Mouse (Mus musculus): ENCODE data around the gene Srek1.

The Srek1 gene

DNA sequence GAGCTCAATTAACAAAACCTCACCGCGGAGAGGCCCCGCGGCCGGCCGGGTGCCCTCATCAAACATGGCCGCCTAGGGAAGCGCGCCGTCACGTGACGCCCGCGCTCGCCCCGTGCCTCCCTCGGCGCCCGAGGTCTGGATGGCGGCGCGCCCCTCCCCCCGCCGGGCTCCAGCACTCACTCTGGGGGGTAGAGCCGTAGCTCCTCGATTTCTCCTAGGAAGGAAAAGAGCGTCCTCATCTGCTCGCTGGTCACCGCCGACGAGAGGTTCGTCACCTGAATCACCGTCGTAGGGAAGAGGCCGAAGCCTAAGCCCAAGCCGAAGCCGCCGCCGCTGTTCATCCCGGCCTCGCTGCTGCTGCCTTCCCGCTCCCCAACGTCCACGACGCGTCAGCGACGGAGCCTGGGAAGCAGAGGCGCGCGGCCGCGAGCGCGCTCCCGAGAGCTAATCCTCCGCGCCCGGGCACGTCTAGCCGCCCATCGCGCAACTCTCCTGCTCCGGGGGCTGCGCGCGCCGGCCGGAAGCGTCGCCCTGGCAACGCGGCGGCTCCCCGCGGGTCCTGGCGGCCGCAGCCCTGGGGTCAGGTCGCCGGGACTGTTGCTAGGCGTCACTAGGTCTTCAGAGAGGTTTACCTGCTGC is at the start of gene Srek1:
TSS of gene Srek1 (minus strand) at position 490 of the 639 bp plus-strand sequence.
- DNase-seq (ENCODE audit: low spot score in 2 of 2), result peak; percentile 87 to 94

DNA sequence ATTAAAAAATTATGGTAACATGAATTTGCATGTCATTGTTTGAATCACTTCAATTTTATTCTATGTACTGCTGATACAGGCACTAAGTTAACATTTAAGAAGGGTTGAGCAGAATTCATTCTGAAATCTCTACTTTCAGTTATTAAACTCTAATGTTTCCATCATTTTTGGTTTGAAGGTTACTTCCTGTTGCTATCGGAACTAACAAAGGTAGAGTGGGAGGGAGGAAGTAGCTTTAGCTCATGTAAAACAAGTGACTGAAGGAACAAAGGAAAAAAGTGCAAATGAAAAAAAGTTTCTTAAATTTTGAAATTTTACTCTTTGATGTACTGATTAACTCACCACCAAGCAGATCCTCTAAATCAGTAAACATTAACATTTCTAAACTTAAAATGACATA is 47.9 kb upstream of the Srek1 start:
- no peak for DNase-seq (ENCODE audit: low spot score in 2 of 2)

DNA sequence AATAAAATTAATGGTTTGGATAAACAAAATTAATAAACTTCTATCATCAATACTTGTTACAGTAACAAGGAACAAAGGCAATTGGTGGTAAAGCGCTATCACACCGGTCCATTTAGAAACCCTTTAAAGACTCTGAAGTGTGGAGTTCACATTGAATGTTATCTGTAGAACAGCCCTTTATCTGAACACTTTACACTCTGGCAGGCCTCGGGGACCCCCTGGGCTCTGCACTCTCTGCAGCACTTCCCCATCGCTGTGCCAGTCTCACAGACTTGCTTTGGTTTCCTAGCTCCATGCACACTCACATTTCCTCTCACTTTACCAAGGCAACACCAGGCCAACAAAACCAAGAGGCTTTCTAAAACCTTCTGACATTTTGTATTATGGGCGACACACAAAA is 45.0 kb upstream of the Srek1 start:
- DNase-seq (ENCODE audit: low spot score in 2 of 2), result no peak

- DNase-seq (ENCODE audit: low spot score in 2 of 2), result no peak
Measured at GRCm38 (mm10) chr13:103817935-103818334, 43.5 kb upstream of the Srek1 start.

DNA sequence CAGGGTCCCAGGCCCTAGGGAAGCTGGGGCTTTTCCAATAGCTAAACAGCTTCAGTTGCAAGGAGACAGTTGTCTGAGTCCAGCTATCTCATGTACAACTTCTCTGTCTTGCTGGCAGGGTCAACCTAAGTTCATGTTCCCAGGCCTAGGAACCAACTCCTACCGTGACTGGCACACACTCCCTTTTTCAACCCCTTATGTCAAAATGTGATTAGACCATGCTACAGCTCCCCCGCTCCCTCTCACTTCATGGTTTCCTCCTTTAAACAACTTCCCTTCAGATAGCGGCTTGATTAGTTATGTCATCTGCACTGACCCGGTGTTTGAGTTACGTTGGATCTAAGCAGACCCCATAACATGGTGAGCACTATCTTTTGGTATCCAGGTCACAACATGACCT is 33.1 kb upstream of the Srek1 start:
- DNase-seq (ENCODE audit: low spot score in 2 of 2), result no peak

GRCm38 (mm10) chr13:103806210-103806851 is 31.9 kb upstream of the Srek1 start:
- DNase-seq (ENCODE audit: low spot score in 2 of 2), result peak; percentile 44 to 47

- DNase-seq (ENCODE audit: low spot score in 2 of 2), result no peak
Measured at GRCm38 (mm10) chr13:103803721-103804120, 29.3 kb upstream of the Srek1 start.

- no peak for DNase-seq (ENCODE audit: low spot score in 2 of 2)
Measured at GRCm38 (mm10) chr13:103801021-103801420, 26.6 kb upstream of the Srek1 start.

- no peak for DNase-seq (ENCODE audit: low spot score in 2 of 2)
Measured at GRCm38 (mm10) chr13:103794688-103795543, 20.5 kb upstream of the Srek1 start.

GRCm38 (mm10) chr13:103779922-103780585 is 5.6 kb upstream of the Srek1 start:
- peak in 1 of 2 experiments; percentile 16 for DNase-seq (ENCODE audit: low spot score in 2 of 2)

DNA sequence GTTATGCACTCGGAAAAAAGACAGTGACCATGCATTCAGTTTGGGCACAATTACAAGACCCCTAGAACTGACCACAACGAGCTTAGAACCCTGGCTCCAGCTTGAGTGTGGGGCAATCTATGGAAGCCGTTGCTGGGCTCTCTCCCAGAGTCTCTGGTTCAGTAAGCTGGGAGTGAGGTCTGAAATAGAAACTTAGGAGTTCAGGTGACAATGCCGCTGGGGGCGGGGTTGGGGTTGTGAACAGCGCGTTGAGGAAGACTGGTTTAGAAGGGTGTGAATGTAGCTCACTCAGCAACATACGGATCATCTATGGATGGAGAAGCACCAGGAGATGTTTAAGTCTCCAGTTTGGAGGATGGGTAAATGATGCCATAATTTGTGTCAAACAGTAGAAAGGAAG is 2.7 kb upstream of the Srek1 start:
- no peak for DNase-seq (ENCODE audit: low spot score in 2 of 2)

- DNase-seq (ENCODE audit: low spot score in 2 of 2), result no peak
Measured at GRCm38 (mm10) chr13:103773407-103774118, 845 bp downstream of the Srek1 start.

GRCm38 (mm10) chr13:103772917-103773316 is 1.5 kb downstream of the Srek1 start:
- no peak for DNase-seq (ENCODE audit: low spot score in 2 of 2)

DNA sequence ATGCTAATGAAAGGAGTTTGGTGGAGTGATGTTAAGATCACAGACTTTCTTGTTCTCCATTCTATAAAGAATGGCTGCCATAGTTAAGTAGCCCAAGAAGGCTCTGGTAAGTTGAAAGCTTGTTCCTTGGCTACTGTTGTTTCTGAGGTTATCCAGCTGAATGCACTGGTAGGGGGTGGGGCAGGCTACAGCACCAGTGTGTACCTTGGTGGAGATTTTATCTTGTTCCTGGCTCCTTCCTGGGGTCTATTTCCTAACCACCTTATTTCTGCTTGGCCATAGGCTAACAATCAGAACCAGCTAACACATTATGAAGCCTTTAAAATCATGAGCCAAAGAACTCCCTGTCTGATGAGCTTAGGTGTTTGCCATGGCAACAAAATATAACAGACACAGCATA is 3.6 kb downstream of the Srek1 start:
- no peak for DNase-seq (ENCODE audit: low spot score in 2 of 2)

GRCm38 (mm10) chr13:103767935-103768334 is 6.5 kb downstream of the Srek1 start:
- DNase-seq (ENCODE audit: low spot score in 2 of 2), result no peak

GRCm38 (mm10) chr13:103763640-103764039 is 10.8 kb downstream of the Srek1 start:
- no peak for DNase-seq (ENCODE audit: low spot score in 2 of 2)

GRCm38 (mm10) chr13:103761971-103762370 is 12.4 kb downstream of the Srek1 start:
- no peak for DNase-seq (ENCODE audit: low spot score in 2 of 2)

GRCm38 (mm10) chr13:103751421-103751820 is 23.0 kb downstream of the Srek1 start:
- no peak for DNase-seq (ENCODE audit: low spot score in 2 of 2)

DNA sequence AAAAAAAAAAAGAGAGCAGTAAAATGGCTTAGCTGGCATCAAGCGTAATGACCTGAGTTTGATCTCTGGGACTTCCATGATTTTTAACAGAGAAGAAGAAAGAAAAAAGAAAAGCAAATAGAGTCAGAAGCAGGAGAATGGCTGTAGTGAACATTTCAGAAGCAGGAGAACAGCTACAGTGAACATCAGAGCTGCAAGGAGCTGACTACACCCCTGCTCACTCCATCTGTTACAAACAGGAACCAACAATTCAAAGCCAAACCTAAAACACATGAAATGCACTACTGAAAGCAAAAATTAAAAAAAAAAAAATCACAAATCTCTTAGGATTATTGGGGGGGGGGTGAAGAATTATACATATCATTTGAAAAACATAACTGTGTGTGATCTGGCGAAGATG is 28.7 kb downstream of the Srek1 start:
- DNase-seq (ENCODE audit: low spot score in 2 of 2), result no peak

DNA sequence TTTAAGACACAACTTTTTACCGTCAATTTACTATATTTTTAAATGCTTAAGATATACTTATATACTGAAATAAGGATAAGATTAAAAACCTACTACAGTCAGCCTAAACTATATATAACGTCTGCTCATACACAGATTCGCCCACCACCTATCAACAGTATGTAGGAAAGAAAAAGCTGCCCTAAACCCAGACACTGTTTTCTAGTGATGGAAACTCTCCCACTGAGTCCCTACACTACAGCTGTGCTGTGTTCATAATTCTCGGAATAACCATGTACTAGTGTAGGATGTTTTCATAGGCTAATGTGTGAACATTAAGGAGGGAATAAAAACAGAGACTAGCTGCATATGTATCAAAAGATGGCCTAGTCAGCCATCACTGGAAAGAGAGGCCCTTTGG is 29.2 kb downstream of the Srek1 start:
- DNase-seq (ENCODE audit: low spot score in 2 of 2), result no peak

GRCm38 (mm10) chr13:103735330-103736007 is 38.9 kb downstream of the Srek1 start:
- DNase-seq (ENCODE audit: low spot score in 2 of 2), result no peak
